Mouse (Mus musculus) G1E (cell line): Measurements from ENCODE around the gene Xbp1. TPM values are rescaled to one million over a fixed set of nuclear protein-coding genes. Genes with fewer than 3 reads are reported as not detected.
"Not testable (repeated sequence)": the region's sequence is repeated elsewhere in the genome, so short reads cannot be mapped to it uniquely, and the experiment has no call there.

ENCODE experiments used
- ATAC-seq: 2 replicates; pipeline ENCODE4 v1.8.0; 2016; ENCODE audit warnings: mild to moderate bottlenecking; ENCODE audit not compliant: insufficient number of reproducible peaks, poor library complexity, low FRiP score, severe bottlenecking; ENCODE audit errors: extremely low read depth
- DNase-seq: peaks from one replicate; pipeline ENCODE4 v3.0.0; 2012; ENCODE audit warnings: low spot score
- H3K27me3 ChIP-seq: 2 replicates; pipeline ENCODE4 v1.6.1; 2012; ENCODE audit warnings: mild to moderate bottlenecking, low read length, inconsistent platforms; ENCODE audit not compliant: insufficient read depth
- H3K36me3 ChIP-seq: replicated peaks from 2 replicates; pipeline ENCODE3; 2012; ENCODE audit warnings: mild to moderate bottlenecking, inconsistent platforms
- H3K4me1 ChIP-seq: 2 replicates; pipeline ENCODE4 v1.6.1; 2012; ENCODE audit warnings: low read depth, low read length, inconsistent platforms, mixed read lengths; ENCODE audit not compliant: insufficient read depth
- H3K4me3 ChIP-seq: 2 replicates; pipeline ENCODE4 v1.5.1; 2012; ENCODE audit warnings: low read depth, mild to moderate bottlenecking, inconsistent platforms, low read length, moderate library complexity, mixed read lengths
- H3K9me3 ChIP-seq: replicated peaks from 2 replicates; pipeline ENCODE4 v1.6.1; 2012; ENCODE audit warnings: inconsistent platforms
- CTCF ChIP-seq: IDR thresholded peaks from 2 replicates; pipeline ENCODE4 v1.5.1; 2012; ENCODE audit warnings: low read depth, low read length, inconsistent platforms, mixed read lengths
- GATA1 ChIP-seq: IDR thresholded peaks from 2 replicates; pipeline ENCODE4 v1.6.1; 2012; ENCODE audit warnings: borderline replicate concordance, low read length, inconsistent platforms, mixed read lengths
- GATA2 ChIP-seq: IDR thresholded peaks from 2 replicates; pipeline ENCODE4 v1.6.1; 2012; ENCODE audit warnings: low read depth, low read length, inconsistent platforms, borderline replicate concordance
- POLR2AphosphoS5 ChIP-seq: IDR thresholded peaks from 2 replicates; pipeline ENCODE4 v1.6.1; 2012; ENCODE audit warnings: low read depth, low read length, inconsistent platforms; ENCODE audit not compliant: insufficient replicate concordance
- TAL1 ChIP-seq: conservative IDR thresholded peaks from 2 replicates; pipeline ENCODE4 v1.6.1; 2012; ENCODE audit warnings: low read depth, low read length, inconsistent platforms, mixed read lengths
- polyA plus RNA-seq: library from polyadenylated mRNA; stranded (reverse); fragments of >175 nt; gene quantifications from 2 replicates; pipeline ENCODE4 v1.2.3, GENCODE M21; 2012
- total RNA-seq, 2 experiments: library from RNA; stranded (forward) in 1 of 2; stranded (reverse) in 1 of 2; fragments of 200-1000 nt in 1 of 2; fragments of >200 nt in 1 of 2; fragmentation: Nextera tagmentation in 1 of 2; gene quantifications; 2 replicates each; pipeline ENCODE4 v1.2.3; 2014 to 2017

Xbp1 gene
- total and polyA plus RNA-seq, 3 experiments: 50.6 to 185 (median 125) TPM

- H3K4me3 ChIP-seq: no peak overlapping the region
- no peak for TF ChIP-seq POLR2AphosphoS5
- no peak for TF ChIP-seq GATA1
- TF ChIP-seq TAL1: no peak
- no peak for TF ChIP-seq CTCF
- no peak for TF ChIP-seq GATA2
- no peaks in the 10 kb centered on the region for H3K36me3 ChIP-seq
- DNase-seq (no peak), ATAC-seq (no peak)
- peaks cover 16% of the 10 kb centered on the region for H3K4me1 ChIP-seq
- no peaks in the 10 kb centered on the region for H3K9me3 ChIP-seq
- H3K27me3 ChIP-seq: peaks cover 22% of the 10 kb centered on the region
Observed at GRCm38 (mm10) chr11:5482581-5482980, 37.9 kb upstream of the Xbp1 start.

- peak; percentile 70; the same call in 1 of the 2 replicates for ATAC-seq
- TF ChIP-seq CTCF (peak; percentile 90), GATA2 (no peak), GATA1 (no peak), POLR2AphosphoS5 (no peak)
Observed at GRCm38 (mm10) chr11:5485193-5486011, 35.1 kb upstream of the Xbp1 start.

GRCm38 (mm10) chr11:5489433-5489832 is 31.0 kb upstream of the Xbp1 start:
- not testable (repeated sequence) for H3K27me3 ChIP-seq, H3K9me3 ChIP-seq, DNase-seq, ATAC-seq, H3K36me3 ChIP-seq, H3K4me3 ChIP-seq
- H3K4me1 ChIP-seq: peaks cover 22% of the 10 kb centered on the region

More at GRCm38 (mm10) chr11:5485193-5486011, 35.1 kb upstream of the Xbp1 start:
- Histone ChIP-seq H3K27me3 (peaks cover 10% of the 10 kb centered on the region), H3K9me3 (no peaks in the 10 kb centered on the region), H3K4me1 (peaks cover 18% of the 10 kb centered on the region), H3K4me3 (peak overlapping the region; percentile 64; the same call in 1 of the 2 replicates), H3K36me3 (peaks cover 2% of the 10 kb centered on the region)
- DNase-seq: peak; percentile 91

GRCm38 (mm10) chr11:5490989-5491656 is 29.3 kb upstream of the Xbp1 start:
- Histone ChIP-seq H3K4me3 (no peak overlapping the region), H3K36me3 (peaks cover 10% of the 10 kb centered on the region), H3K4me1 (peaks cover 16% of the 10 kb centered on the region; the same call in 1 of the 2 replicates), H3K9me3 (no peaks in the 10 kb centered on the region), H3K27me3 (no peaks in the 10 kb centered on the region)
- DNase-seq (no peak), ATAC-seq (no peak)
- TF ChIP-seq GATA1: no peak
- TF ChIP-seq TAL1: no peak
- TF ChIP-seq GATA2: no peak
- no peak for TF ChIP-seq POLR2AphosphoS5
- no peak for TF ChIP-seq CTCF

GRCm38 (mm10) chr11:5491912-5492311 is 28.5 kb upstream of the Xbp1 start:
- Histone ChIP-seq H3K27me3 (no peaks in the 10 kb centered on the region), H3K36me3 (peaks cover 15% of the 10 kb centered on the region), H3K4me3 (no peak overlapping the region), H3K4me1 (peaks cover 15% of the 10 kb centered on the region; the same call in 1 of the 2 replicates), H3K9me3 (no peaks in the 10 kb centered on the region)
- DNase-seq (no peak), ATAC-seq (no peak)
- TF ChIP-seq POLR2AphosphoS5 (no peak), CTCF (no peak), GATA2 (no peak), TAL1 (no peak), GATA1 (no peak)

- Histone ChIP-seq H3K9me3 (no peaks in the 10 kb centered on the region), H3K4me1 (peaks cover 27% of the 10 kb centered on the region), H3K27me3 (no peaks in the 10 kb centered on the region), H3K4me3 (no peak overlapping the region), H3K36me3 (peaks cover 16% of the 10 kb centered on the region)
- DNase-seq (no peak), ATAC-seq (no peak)
- no peak for TF ChIP-seq GATA1
Observed at GRCm38 (mm10) chr11:5493869-5494268, 26.6 kb upstream of the Xbp1 start.

GRCm38 (mm10) chr11:5495286-5495832 is 25.1 kb upstream of the Xbp1 start:
- Histone ChIP-seq H3K27me3 (no peaks in the 10 kb centered on the region), H3K36me3 (peaks cover 14% of the 10 kb centered on the region), H3K4me1 (peaks cover 40% of the 10 kb centered on the region), H3K9me3 (no peaks in the 10 kb centered on the region), H3K4me3 (no peak overlapping the region)
- no peak for TF ChIP-seq GATA1
- TF ChIP-seq POLR2AphosphoS5: no peak
- no peak for TF ChIP-seq GATA2
- TF ChIP-seq CTCF: no peak
- ATAC-seq: no peak
- no peak for DNase-seq
